Mouse (Mus musculus): ENCODE measurements at regions not wholly inside any gene's neighbourhood (a gene's known extent, or its start where the extent isn't known, plus 50 kb on each side); places are given as distances from the start of the nearest gene placed in this dataset.

GRCm38 (mm10) chr9:112735761-112736160 is 500.0 kb upstream of the Arpp21 start:
- no peak for ATAC-seq (ENCODE audit: low TSS enrichment)

GRCm38 (mm10) chr9:112725523-112725922 is 489.8 kb upstream of the Arpp21 start:
- ATAC-seq (ENCODE audit: low TSS enrichment): no peak; the same call in 1 of the 2 replicates

- no peak for ATAC-seq (ENCODE audit: low TSS enrichment)
Observed at GRCm38 (mm10) chr9:112725103-112725502, 489.4 kb upstream of the Arpp21 start.

- no peak for ATAC-seq (ENCODE audit: low TSS enrichment)
Observed at GRCm38 (mm10) chr9:112723346-112723745, 487.6 kb upstream of the Arpp21 start.

- ATAC-seq (ENCODE audit: low TSS enrichment): no peak
Observed at GRCm38 (mm10) chr9:112722501-112722900, 486.8 kb upstream of the Arpp21 start.

- no peak for ATAC-seq (ENCODE audit: low TSS enrichment)
Observed at GRCm38 (mm10) chr9:112715197-112715762, 479.5 kb upstream of the Arpp21 start.

- ATAC-seq (ENCODE audit: low TSS enrichment): no peak
Observed at GRCm38 (mm10) chr9:112678866-112679265, 443.1 kb upstream of the Arpp21 start.

- ATAC-seq (ENCODE audit: low TSS enrichment): no peak
Observed at GRCm38 (mm10) chr9:112675232-112675631, 439.5 kb upstream of the Arpp21 start.

All from frontal cortex, adult (tissue).